Mouse (Mus musculus) liver, embryonic 12.5 days (tissue): Measurements from ENCODE around the gene Arl6ip5. TPM values are rescaled to one million over a fixed set of nuclear protein-coding genes. Genes with fewer than 3 reads are reported as not detected.

ENCODE experiments used
- ATAC-seq: fragments of 200-750 bp; cut with Nextera tagmentation; 2 replicates; pipeline ENCODE4 v1.8.0; 2017; ENCODE audit warnings: moderate number of reproducible peaks, mild to moderate bottlenecking, moderate library complexity
- H3K27ac ChIP-seq: fragments of 300-500 bp; sonication (generic); 2 replicates; pipeline ENCODE4 v1.5.1; 2016; ENCODE audit warnings: mild to moderate bottlenecking
- H3K27me3 ChIP-seq: fragments of 300-500 bp; sonication (generic); replicated peaks from 2 replicates; pipeline ENCODE4 v1.6.1; 2016; ENCODE audit warnings: mild to moderate bottlenecking, moderate library complexity
- H3K36me3 ChIP-seq: fragments of 300-500 bp; sonication (generic); 2 replicates; pipeline ENCODE4 v1.6.1; 2016; ENCODE audit warnings: mild to moderate bottlenecking, moderate library complexity
- H3K4me1 ChIP-seq: fragments of 300-500 bp; sonication (generic); 2 replicates; pipeline ENCODE4 v1.6.1; 2016
- H3K4me2 ChIP-seq: fragments of 300-500 bp; sonication (generic); 2 replicates; pipeline ENCODE4 v1.6.1; 2016; ENCODE audit warnings: mild to moderate bottlenecking, moderate library complexity
- H3K4me3 ChIP-seq: fragments of 300-500 bp; sonication (generic); 2 replicates; pipeline ENCODE4 v1.5.1; 2016; ENCODE audit warnings: mild to moderate bottlenecking, moderate library complexity
- H3K9ac ChIP-seq: fragments of 300-500 bp; sonication (generic); 2 replicates; pipeline ENCODE4 v1.6.1; 2016; ENCODE audit warnings: mild to moderate bottlenecking, moderate library complexity
- H3K9me3 ChIP-seq: fragments of 300-500 bp; sonication (generic); replicated peaks from 2 replicates; pipeline ENCODE4 v1.6.1; 2016; ENCODE audit warnings: mild to moderate bottlenecking, moderate library complexity
- WGBS: fragments of 180-500 bp; shearing (Covaris S2); methylation state at CpG from one replicate; pipeline ENCODE4 v1.1.7; 2016; ENCODE audit not compliant: insufficient replicate concordance; 5-methylcytosine and 5-hydroxymethylcytosine counted together
- polyA plus RNA-seq: library from polyadenylated mRNA; unstranded; fragments of >200 nt; fragmentation: Nextera tagmentation; extraction: Ambion mirVana; gene quantifications from 2 replicates; pipeline ENCODE4 v1.2.1, GENCODE M21; 2016

Gene Arl6ip5
- polyA plus RNA-seq, 1 experiment from 2014 or later: 35.3 TPM

GRCm38 (mm10) chr6:97276890-97277497, 66.5 kb downstream of the Arl6ip5 start:
- Histone ChIP-seq H3K9me3 (no peaks in the 10 kb centered on the region), H3K4me1 (peaks cover 5% of the 10 kb centered on the region; the same call in 1 of the 2 replicates), H3K4me2 (no peak overlapping the region), H3K4me3 (no peak overlapping the region), H3K27me3 (no peaks in the 10 kb centered on the region), H3K9ac (no peak overlapping the region), H3K27ac (no peak overlapping the region), H3K36me3 (no peaks in the 10 kb centered on the region)
- ATAC-seq: no peak
- WGBS: 50% methylated on average over 5 of the region's 5 CpGs

GRCm38 (mm10) chr6:97278014-97278787, 67.7 kb downstream of the Arl6ip5 start:
- peak; percentile 63 for ATAC-seq
- peak overlapping the region; percentile 62 for H3K4me2 ChIP-seq
- peak overlapping the region; percentile 32; the same call in 1 of the 2 replicates for H3K9ac ChIP-seq
- H3K4me3 ChIP-seq: peak overlapping the region; percentile 18
- H3K9me3 ChIP-seq: no peaks in the 10 kb centered on the region
- WGBS: 6% methylated on average over 19 of the region's 19 CpGs
- H3K27me3 ChIP-seq: no peaks in the 10 kb centered on the region
- no peak overlapping the region for H3K27ac ChIP-seq
- H3K4me1 ChIP-seq: peaks cover 5% of the 10 kb centered on the region; the same call in 1 of the 2 replicates
- H3K36me3 ChIP-seq: no peaks in the 10 kb centered on the region

GRCm38 (mm10) chr6:97278878-97279277, 68.4 kb downstream of the Arl6ip5 start:
- no peaks in the 10 kb centered on the region for H3K9me3 ChIP-seq
- H3K9ac ChIP-seq: no peak overlapping the region
- H3K36me3 ChIP-seq: no peaks in the 10 kb centered on the region
- peaks cover 5% of the 10 kb centered on the region; the same call in 1 of the 2 replicates for H3K4me1 ChIP-seq
- 69% methylated on average over 6 of the region's 6 CpGs for WGBS
- no peak overlapping the region for H3K4me2 ChIP-seq
- ATAC-seq: no peak
- H3K4me3 ChIP-seq: no peak overlapping the region
- no peaks in the 10 kb centered on the region for H3K27me3 ChIP-seq
- H3K27ac ChIP-seq: no peak overlapping the region

Other genes starting within 250 kb of the Arl6ip5 start
- gene Fam19a4, start 150.3 kb upstream of the Arl6ip5 start, polyA plus RNA-seq: not detected in 2 replicates
- 2.9 and 3.7 TPM in 2 replicates for gene Eogt, start 61.5 kb upstream of the Arl6ip5 start, polyA plus RNA-seq
- 19.6 and 19.9 TPM in 2 replicates for gene Tmf1, start 31.6 kb upstream of the Arl6ip5 start, polyA plus RNA-seq
- gene Uba3, start 5.0 kb upstream of the Arl6ip5 start, polyA plus RNA-seq: 39.9 and 40.7 TPM in 2 replicates
- gene Lmod3, start 42.1 kb downstream of the Arl6ip5 start, polyA plus RNA-seq: 0.05 and 0.10 TPM in 2 replicates